Mouse (Mus musculus): ENCODE data around the gene Syce2. TPM values are rescaled to one million over a fixed set of nuclear protein-coding genes. Genes with fewer than 3 reads are reported as not detected.

Syce2 gene
- polyA plus RNA-seq, 1 experiment from 2014 or later, result 36.9 TPM

- no peak overlapping the region for H3K4me3 ChIP-seq
- H3K9me3 ChIP-seq (replicated peaks), result no peaks in the 10 kb centered on the region
- no peaks in the 10 kb centered on the region for H3K36me3 ChIP-seq
- H3K9ac ChIP-seq, result no peak overlapping the region
- no peak overlapping the region for H3K27ac ChIP-seq (ENCODE audit: poor library complexity, severe bottlenecking)
- H3K27me3 ChIP-seq (replicated peaks), result peaks cover 4% of the 10 kb centered on the region; the same call in 1 of the 2 replicates
- no peak for ATAC-seq (ENCODE audit: insufficient number of reproducible peaks, low FRiP score)
- H3K4me1 ChIP-seq (replicated peaks), result peaks cover 6% of the 10 kb centered on the region
- 73% methylated on average over 3 of the region's 3 CpGs for WGBS
- H3K4me2 ChIP-seq, result no peak overlapping the region
Observed at GRCm38 (mm10) chr8:84877297-84878035, 5.6 kb downstream of the Syce2 start.

- H3K9ac ChIP-seq, result no peak overlapping the region
- no peaks in the 10 kb centered on the region for H3K36me3 ChIP-seq
- H3K27me3 ChIP-seq (replicated peaks), result no peaks in the 10 kb centered on the region
- no peaks in the 10 kb centered on the region for H3K4me1 ChIP-seq (replicated peaks)
- H3K4me2 ChIP-seq, result no peak overlapping the region
- no peak for ATAC-seq (ENCODE audit: insufficient number of reproducible peaks, low FRiP score)
- H3K27ac ChIP-seq (ENCODE audit: poor library complexity, severe bottlenecking), result no peak overlapping the region
- H3K9me3 ChIP-seq (replicated peaks), result no peaks in the 10 kb centered on the region
- no peak overlapping the region for H3K4me3 ChIP-seq
- WGBS, result 65% methylated on average over 1 of the region's 1 CpGs
Observed at GRCm38 (mm10) chr8:84878915-84879314, 7.0 kb downstream of the Syce2 start.

GRCm38 (mm10) chr8:84884728-84885127 is 12.8 kb downstream of the Syce2 start:
- Histone ChIP-seq H3K4me1 (replicated peaks) (no peaks in the 10 kb centered on the region), H3K27me3 (replicated peaks) (no peaks in the 10 kb centered on the region), H3K4me2 (no peak overlapping the region), H3K36me3 (peaks cover 40% of the 10 kb centered on the region), H3K27ac (ENCODE audit: poor library complexity, severe bottlenecking) (no peak overlapping the region), H3K9me3 (replicated peaks) (no peaks in the 10 kb centered on the region), H3K9ac (no peak overlapping the region), H3K4me3 (no peak overlapping the region)
- WGBS, result 80% methylated on average over 4 of the region's 4 CpGs
- no peak for ATAC-seq (ENCODE audit: insufficient number of reproducible peaks, low FRiP score)

- Histone ChIP-seq H3K9ac (no peak overlapping the region), H3K4me3 (no peak overlapping the region), H3K27me3 (replicated peaks) (no peaks in the 10 kb centered on the region), H3K36me3 (peaks cover 49% of the 10 kb centered on the region), H3K4me2 (no peak overlapping the region), H3K9me3 (replicated peaks) (no peaks in the 10 kb centered on the region), H3K27ac (ENCODE audit: poor library complexity, severe bottlenecking) (no peak overlapping the region), H3K4me1 (replicated peaks) (peaks cover 10% of the 10 kb centered on the region)
- 97% methylated on average over 3 of the region's 3 CpGs for WGBS
- no peak for ATAC-seq (ENCODE audit: insufficient number of reproducible peaks, low FRiP score)
Observed at GRCm38 (mm10) chr8:84888280-84888679, 16.4 kb downstream of the Syce2 start.

- 88% methylated on average over 1 of the region's 1 CpGs for WGBS
- Histone ChIP-seq H3K9me3 (replicated peaks) (no peaks in the 10 kb centered on the region), H3K4me2 (no peak overlapping the region), H3K27ac (ENCODE audit: poor library complexity, severe bottlenecking) (no peak overlapping the region), H3K4me3 (no peak overlapping the region), H3K36me3 (peaks cover 49% of the 10 kb centered on the region), H3K27me3 (replicated peaks) (no peaks in the 10 kb centered on the region), H3K9ac (no peak overlapping the region), H3K4me1 (replicated peaks) (peaks cover 10% of the 10 kb centered on the region)
- ATAC-seq (ENCODE audit: insufficient number of reproducible peaks, low FRiP score), result no peak
Observed at GRCm38 (mm10) chr8:84889141-84889540, 17.2 kb downstream of the Syce2 start.

GRCm38 (mm10) chr8:84892993-84893708 is 21.2 kb downstream of the Syce2 start:
- Histone ChIP-seq H3K9me3 (replicated peaks) (no peaks in the 10 kb centered on the region), H3K9ac (peak overlapping the region; percentile 82), H3K27me3 (replicated peaks) (no peaks in the 10 kb centered on the region), H3K27ac (ENCODE audit: poor library complexity, severe bottlenecking) (no peak overlapping the region), H3K4me1 (replicated peaks) (peaks cover 13% of the 10 kb centered on the region), H3K4me3 (peak overlapping the region; percentile 85), H3K4me2 (peak overlapping the region; percentile 94), H3K36me3 (peaks cover 23% of the 10 kb centered on the region)
- 11% methylated on average over 31 of the region's 31 CpGs for WGBS
- ATAC-seq (ENCODE audit: insufficient number of reproducible peaks, low FRiP score), result peak; percentile 17

- peak; percentile 95 for ATAC-seq (ENCODE audit: insufficient number of reproducible peaks, low FRiP score)
- Histone ChIP-seq H3K27ac (ENCODE audit: poor library complexity, severe bottlenecking) (no peak within 1 kb of the TSS), H3K36me3 (peaks cover 17% of the 10 kb centered on the region), H3K9ac (peak within 1 kb of the TSS; percentile 82), H3K27me3 (replicated peaks) (no peaks in the 10 kb centered on the region), H3K4me3 (peak within 1 kb of the TSS; percentile 85), H3K4me2 (peak within 1 kb of the TSS; percentile 94), H3K9me3 (replicated peaks) (no peaks in the 10 kb centered on the region), H3K4me1 (replicated peaks) (peaks cover 13% of the 10 kb centered on the region)
- WGBS, result 0% methylated on average over 11 of the region's 11 CpGs
Observed at GRCm38 (mm10) chr8:84893709-84894134, 21.8 kb downstream of the Syce2 start, which contains the start of gene Gcdh. TSS of gene Gcdh (minus strand) at chr8:84893921.

GRCm38 (mm10) chr8:84895963-84896362 is 24.1 kb downstream of the Syce2 start:
- no peak for ATAC-seq (ENCODE audit: insufficient number of reproducible peaks, low FRiP score)
- H3K9ac ChIP-seq, result no peak overlapping the region
- H3K27ac ChIP-seq (ENCODE audit: poor library complexity, severe bottlenecking), result no peak overlapping the region
- no peak overlapping the region for H3K4me3 ChIP-seq
- H3K27me3 ChIP-seq (replicated peaks), result peaks cover 9% of the 10 kb centered on the region
- WGBS, result 87% methylated on average over 5 of the region's 5 CpGs
- no peaks in the 10 kb centered on the region for H3K9me3 ChIP-seq (replicated peaks)
- peaks cover 4% of the 10 kb centered on the region; the same call in 1 of the 2 replicates for H3K36me3 ChIP-seq
- peaks cover 13% of the 10 kb centered on the region for H3K4me1 ChIP-seq (replicated peaks)
- H3K4me2 ChIP-seq, result no peak overlapping the region

GRCm38 (mm10) chr8:84901071-84901470 is 29.2 kb downstream of the Syce2 start:
- WGBS, result 21% methylated on average over 4 of the region's 4 CpGs
- H3K4me3 ChIP-seq, result peak overlapping the region; percentile 2; the same call in 1 of the 2 replicates
- H3K9ac ChIP-seq, result no peak overlapping the region
- peaks cover 7% of the 10 kb centered on the region; the same call in 1 of the 2 replicates for H3K4me1 ChIP-seq (replicated peaks)
- peak overlapping the region; percentile 43 for H3K4me2 ChIP-seq
- H3K27ac ChIP-seq (ENCODE audit: poor library complexity, severe bottlenecking), result peak overlapping the region; percentile 63
- peak; percentile 51; the same call in 1 of the 2 replicates for ATAC-seq (ENCODE audit: insufficient number of reproducible peaks, low FRiP score)
- peaks cover 24% of the 10 kb centered on the region for H3K27me3 ChIP-seq (replicated peaks)
- no peaks in the 10 kb centered on the region for H3K36me3 ChIP-seq
- H3K9me3 ChIP-seq (replicated peaks), result no peaks in the 10 kb centered on the region

GRCm38 (mm10) chr8:84901752-84902151 is 29.8 kb downstream of the Syce2 start, which contains the start of gene Klf1:
TSS of gene Klf1 (plus strand) at chr8:84901928.
- H3K4me2 ChIP-seq, result peak within 1 kb of the TSS; percentile 97
- WGBS, result 39% methylated on average over 3 of the region's 3 CpGs
- peaks cover 7% of the 10 kb centered on the region; the same call in 1 of the 2 replicates for H3K4me1 ChIP-seq (replicated peaks)
- H3K27me3 ChIP-seq (replicated peaks), result peaks cover 24% of the 10 kb centered on the region
- no peaks in the 10 kb centered on the region for H3K36me3 ChIP-seq
- H3K9me3 ChIP-seq (replicated peaks), result no peaks in the 10 kb centered on the region
- peak within 1 kb of the TSS; percentile 78 for H3K9ac ChIP-seq
- ATAC-seq (ENCODE audit: insufficient number of reproducible peaks, low FRiP score), result peak; percentile 66
- H3K4me3 ChIP-seq, result peak within 1 kb of the TSS; percentile 66
- peak within 1 kb of the TSS; percentile 63 for H3K27ac ChIP-seq (ENCODE audit: poor library complexity, severe bottlenecking)

- no peaks in the 10 kb centered on the region for H3K36me3 ChIP-seq
- H3K9ac ChIP-seq, result peak overlapping the region; percentile 78
- no peak for ATAC-seq (ENCODE audit: insufficient number of reproducible peaks, low FRiP score)
- WGBS, result 3% methylated on average over 24 of the region's 24 CpGs
- no peaks in the 10 kb centered on the region for H3K9me3 ChIP-seq (replicated peaks)
- H3K4me3 ChIP-seq, result peak overlapping the region; percentile 66
- H3K27ac ChIP-seq (ENCODE audit: poor library complexity, severe bottlenecking), result 0 out of 2 replicates have a peak overlapping the region, but pooled peaks have one; percentile 30
- peaks cover 24% of the 10 kb centered on the region for H3K27me3 ChIP-seq (replicated peaks)
- H3K4me1 ChIP-seq (replicated peaks), result peaks cover 7% of the 10 kb centered on the region; the same call in 1 of the 2 replicates
- H3K4me2 ChIP-seq, result peak overlapping the region; percentile 97
Observed at GRCm38 (mm10) chr8:84902367-84902919, 30.5 kb downstream of the Syce2 start.

All from heart, embryonic 12.5 days (tissue).